Mouse (Mus musculus): ENCODE measurements around the gene Spaca9.

Gene Spaca9

DNA sequence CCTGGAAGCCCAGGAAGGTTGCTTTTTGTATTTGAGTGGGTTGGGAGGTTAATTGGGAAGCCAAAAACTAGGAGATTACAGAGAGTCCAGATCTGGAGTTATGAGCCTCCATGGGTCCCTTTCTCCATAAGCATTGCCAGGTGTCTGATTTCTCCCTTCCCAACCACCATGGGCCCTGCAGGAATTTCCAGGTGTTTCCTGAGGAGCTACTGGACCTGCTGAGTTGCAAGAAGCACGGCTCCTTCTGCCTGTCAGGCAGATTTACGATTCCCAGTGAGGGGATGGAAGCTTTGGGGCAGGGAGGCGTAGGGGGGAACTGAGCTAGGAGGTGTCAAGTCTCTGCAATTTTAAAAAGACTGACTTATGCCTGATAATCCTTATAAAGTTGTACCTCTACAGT is 33.7 kb downstream of the Spaca9 start:
- DNase-seq (ENCODE audit: low read depth) = no peak

DNA sequence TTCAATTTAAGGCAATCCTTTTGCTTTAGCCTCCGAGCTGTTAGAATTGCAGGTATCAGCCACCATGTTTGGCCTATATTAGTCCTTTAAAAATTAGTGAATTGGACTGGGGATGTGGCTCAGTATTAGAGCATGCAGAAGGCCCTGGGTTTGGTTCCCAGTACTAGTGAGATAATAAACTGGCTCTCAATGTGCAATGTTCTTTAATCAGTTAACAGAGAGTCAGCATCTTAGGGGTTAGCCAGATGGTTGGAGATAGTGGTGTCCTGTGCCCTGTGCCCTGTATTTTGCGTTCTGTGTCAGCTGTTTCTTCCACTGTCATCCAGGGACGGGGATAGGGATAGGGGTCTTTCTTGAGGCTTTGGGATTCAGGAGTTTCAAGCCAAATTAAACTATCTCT is 36.6 kb downstream of the Spaca9 start:
- no peak for DNase-seq (ENCODE audit: low read depth)

DNA sequence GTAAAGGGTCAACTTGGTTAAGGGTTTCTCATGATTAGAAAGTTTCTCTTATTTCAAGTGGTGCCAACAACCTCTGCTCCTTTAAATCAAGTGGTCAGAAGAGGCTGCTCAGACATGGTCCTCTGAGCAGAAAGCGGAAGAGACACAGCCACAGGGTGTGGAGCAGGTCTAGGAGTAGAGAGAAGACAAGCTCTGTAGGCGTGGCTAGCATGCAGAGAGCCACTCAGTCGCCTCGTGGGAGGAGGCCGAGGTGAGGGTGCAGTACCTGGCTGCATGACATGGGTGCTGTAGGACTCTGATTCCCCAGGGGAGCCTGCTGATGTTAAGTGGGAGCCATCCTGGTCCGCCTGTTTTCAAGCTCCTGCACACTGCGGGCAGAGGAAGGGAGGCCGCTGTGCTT is 43.3 kb downstream of the Spaca9 start:
- no peak for DNase-seq (ENCODE audit: low read depth)

DNA sequence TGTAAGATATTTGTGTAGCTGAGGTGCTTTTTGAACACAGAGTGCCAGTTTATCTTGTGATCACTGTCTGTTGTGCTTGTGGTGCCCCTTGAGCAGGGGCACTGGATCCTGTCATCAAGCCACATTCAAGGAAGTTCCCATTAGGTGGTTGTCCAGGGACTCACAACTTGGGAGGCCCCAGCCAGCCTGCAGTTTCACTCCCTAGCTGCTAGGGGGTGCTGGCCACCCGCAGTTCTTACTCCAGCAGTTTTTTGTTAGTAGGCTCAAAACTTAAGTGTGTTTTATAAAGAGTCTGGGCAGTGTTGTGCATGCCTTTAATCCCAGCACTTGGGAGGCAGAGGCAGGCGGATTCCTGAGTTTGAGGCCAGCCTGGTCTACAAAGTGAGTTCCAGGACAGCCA is 45.2 kb downstream of the Spaca9 start:
- no peak for DNase-seq (ENCODE audit: low read depth)

DNA sequence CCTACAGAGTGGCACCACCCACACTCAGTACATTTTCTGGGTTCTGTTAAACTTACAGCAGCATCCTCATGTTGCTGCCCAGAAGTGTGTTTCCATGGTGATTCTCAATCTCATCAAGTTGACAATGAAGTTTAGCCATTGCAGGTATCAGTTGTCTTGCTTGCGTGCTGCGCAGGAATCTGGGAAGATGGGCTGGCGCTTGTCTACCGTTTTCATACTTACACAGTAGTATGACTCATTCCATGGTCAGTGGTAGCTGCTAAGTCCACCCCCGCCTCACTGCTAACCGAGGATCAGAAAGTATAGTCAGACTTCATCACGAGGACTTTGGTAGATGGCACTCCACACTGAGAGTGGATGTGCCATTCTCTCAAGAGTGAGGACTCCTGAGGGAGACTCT is 46.2 kb downstream of the Spaca9 start:
- no peak for DNase-seq (ENCODE audit: low read depth)

DNA sequence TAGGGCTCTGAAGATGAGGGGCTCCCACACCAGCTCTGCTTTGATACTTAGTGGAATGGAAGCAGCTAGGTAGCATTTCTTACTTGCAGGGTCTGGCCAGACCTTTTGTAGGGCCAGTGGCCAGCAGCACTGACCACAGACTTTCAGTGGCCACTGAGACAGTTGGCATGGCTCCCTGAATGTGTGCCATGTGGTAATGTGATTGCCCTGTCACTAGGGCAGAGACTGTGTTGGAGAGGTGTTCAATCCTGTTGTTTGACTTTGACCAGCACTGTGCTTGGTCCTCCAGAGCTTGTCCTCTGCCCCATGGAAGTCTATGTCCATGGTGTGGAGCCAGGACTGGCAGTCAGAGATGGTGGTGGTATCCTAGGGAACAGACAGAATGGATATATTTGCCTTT is 49.0 kb downstream of the Spaca9 start:
- no peak for DNase-seq (ENCODE audit: low read depth)

DNA sequence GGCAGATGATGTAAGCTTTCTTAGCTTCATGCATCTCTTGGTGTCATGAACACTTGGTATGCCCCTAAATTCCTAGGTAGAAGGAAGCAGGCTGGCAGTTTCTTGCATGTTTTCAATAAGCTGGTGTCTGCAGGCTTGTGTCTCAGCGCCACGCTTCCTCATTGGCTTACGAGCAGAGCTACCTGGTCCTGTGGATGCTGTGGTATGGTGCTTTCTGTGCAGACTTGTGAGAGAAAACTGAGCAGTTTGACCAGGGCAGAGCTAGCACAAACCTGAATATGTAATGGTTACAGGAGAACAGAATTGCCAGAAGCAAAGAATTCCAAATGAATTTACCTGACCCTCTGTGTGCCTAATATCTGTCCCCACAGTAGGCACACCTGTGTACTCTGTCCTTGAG is 56.4 kb downstream of the Spaca9 start:
- DNase-seq (ENCODE audit: low read depth) = no peak
